Mouse (Mus musculus) heart, adult 2 months (tissue): ENCODE measurements around the gene Gga3. TPM values are rescaled to one million over a fixed set of nuclear protein-coding genes. Genes with fewer than 3 reads are reported as not detected.

ENCODE experiments used
- DNase-seq, 2 experiments: peaks; one replicate each; pipeline ENCODE4 v3.0.0; 2021
- H3K27ac ChIP-seq: fragments of 200-600 bp; 2 replicates; pipeline ENCODE4 v1.8.1; 2022
- H3K27me3 ChIP-seq: fragments of 200-500 bp; 2 replicates; pipeline ENCODE4 v1.6.1; 2012; ENCODE audit warnings: mild to moderate bottlenecking, low read length, inconsistent platforms, mixed read lengths; ENCODE audit not compliant: control insufficient read depth, insufficient read depth
- H3K36me3 ChIP-seq: fragments of 200-500 bp; 2 replicates; pipeline ENCODE4 v1.6.1; 2012; ENCODE audit warnings: low read length, inconsistent platforms; ENCODE audit not compliant: control insufficient read depth, insufficient read depth
- H3K4me1 ChIP-seq: fragments of 200-500 bp; 2 replicates; pipeline ENCODE4 v1.6.1; 2011; ENCODE audit warnings: low read length; ENCODE audit not compliant: control insufficient read depth, insufficient read depth
- H3K4me3 ChIP-seq: fragments of 200-600 bp; 2 replicates; pipeline ENCODE4 v1.8.1; 2022
- H3K79me2 ChIP-seq: fragments of 200-500 bp; replicated peaks from 2 replicates; pipeline ENCODE4 v1.6.1; 2012; ENCODE audit warnings: mild to moderate bottlenecking, inconsistent platforms, low read length, moderate library complexity, mixed read lengths; ENCODE audit not compliant: control insufficient read depth, insufficient read depth
- H3K9ac ChIP-seq: fragments of 200-500 bp; 2 replicates; pipeline ENCODE4 v1.6.1; 2012; ENCODE audit warnings: low read depth, mild to moderate bottlenecking, control low read depth, inconsistent platforms, low read length, mixed read lengths
- CTCF ChIP-seq: fragments of 200-600 bp; IDR thresholded peaks from 2 replicates; pipeline ENCODE4 v1.8.1; 2022; ENCODE audit warnings: antibody characterized with exemption, mild to moderate bottlenecking, moderate library complexity
- EP300 ChIP-seq: fragments of 200-500 bp; IDR thresholded peaks from 2 replicates; pipeline ENCODE4 v1.6.1; 2011; ENCODE audit warnings: low read depth, low read length, control low read depth; ENCODE audit not compliant: insufficient read depth
- POLR2A ChIP-seq: fragments of 200-500 bp; IDR thresholded peaks from 2 replicates; pipeline ENCODE4 v1.6.1; 2011; ENCODE audit warnings: mild to moderate bottlenecking, low read depth, low read length, control low read depth; ENCODE audit not compliant: insufficient read depth
- WGBS: fragments of 180-500 bp; shearing (Covaris S2); methylation state at CpG from one replicate; pipeline ENCODE4 v1.1.7; 2018; 5-methylcytosine and 5-hydroxymethylcytosine counted together
- intact Hi-C: fragments of 180-260 bp; cut with DNase I; formaldehyde crosslinking; loops from one replicate; pipeline ENCODE4 v1.15.1; 2025
- polyA plus RNA-seq: library from polyadenylated mRNA; depleted of rRNA; stranded (reverse); fragments of >200 nt; gene quantifications from 2 replicates; pipeline ENCODE4 v1.2.3, GENCODE M21; 2012
- total RNA-seq, 2 experiments: library from RNA; stranded (reverse); gene quantifications; 2 replicates each; pipeline ENCODE4 v1.2.3; 2021

Gene Gga3
- total and polyA plus RNA-seq, 3 experiments: 16.5 to 20.3 (median 17.1) TPM

DNA sequence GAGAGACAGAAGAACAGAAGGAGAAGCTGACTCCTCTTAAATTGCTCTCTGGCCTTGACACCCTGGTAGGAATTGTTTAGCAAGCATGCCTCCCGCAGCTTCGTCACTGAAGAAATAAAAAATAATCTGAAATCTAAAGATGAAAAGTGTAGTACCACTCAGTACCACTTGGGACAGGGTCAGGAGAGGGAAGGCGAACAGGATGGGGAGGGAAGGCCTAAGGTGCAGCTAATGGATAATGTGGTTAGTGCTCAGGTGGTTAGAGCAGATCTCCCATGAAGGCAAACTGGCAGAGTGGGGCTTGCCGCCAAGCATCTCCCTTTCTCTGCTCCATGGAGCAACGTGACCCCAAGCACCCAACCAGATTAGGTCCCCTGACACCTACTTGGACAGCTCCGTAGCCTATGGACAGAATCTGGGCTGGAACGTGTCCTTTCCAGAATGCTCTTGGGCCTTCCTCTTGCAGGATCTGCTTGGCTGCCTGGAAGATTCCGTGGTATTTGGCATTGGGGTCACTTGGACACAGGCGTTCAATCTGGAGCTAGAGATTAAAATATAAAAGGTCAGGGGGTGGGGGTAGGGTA, 19.7 kb upstream of the Gga3 start:
- no peak for DNase-seq
- Histone ChIP-seq H3K79me2 (no peaks in the 10 kb centered on the region; the same call in 1 of the 2 replicates), H3K4me1 (no peaks in the 10 kb centered on the region; the same call in 1 of the 2 replicates), H3K27ac (no peak overlapping the region), H3K36me3 (no peaks in the 10 kb centered on the region), H3K4me3 (no peak overlapping the region), H3K9ac (no peak overlapping the region), H3K27me3 (no peaks in the 10 kb centered on the region)
- intact Hi-C loops: no loop called here
- WGBS: 76% methylated on average over 9 of the region's 9 CpGs
- TF ChIP-seq POLR2A: no peak
- TF ChIP-seq CTCF: peak; percentile 53

DNA sequence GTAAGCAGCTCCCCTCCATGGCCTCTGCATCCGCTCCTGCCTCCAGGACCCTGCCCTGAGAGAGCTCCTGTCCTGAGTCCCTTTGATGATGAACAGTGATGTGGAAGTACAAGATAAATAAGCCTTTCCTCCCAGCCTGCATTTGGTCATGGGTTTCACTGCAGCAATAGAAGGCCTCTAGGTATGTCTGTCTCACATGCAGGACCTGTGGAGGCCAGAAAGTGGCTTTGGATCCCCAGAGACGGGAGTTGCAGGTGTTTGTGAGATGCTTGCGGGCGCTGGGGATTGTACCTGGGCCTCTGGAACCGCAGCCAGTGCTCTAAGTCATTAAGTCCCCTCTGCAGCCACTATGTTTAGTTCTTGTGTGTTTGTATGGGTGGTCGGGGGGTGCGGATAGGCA, 16.1 kb upstream of the Gga3 start:
- no peaks in the 10 kb centered on the region for H3K79me2 ChIP-seq
- H3K36me3 ChIP-seq: no peaks in the 10 kb centered on the region
- intact Hi-C loops: no loop called here
- H3K27ac ChIP-seq: no peak overlapping the region
- DNase-seq: no peak
- H3K9ac ChIP-seq: no peak overlapping the region
- no peak for TF ChIP-seq CTCF
- no peak for TF ChIP-seq POLR2A
- no peak overlapping the region for H3K4me3 ChIP-seq
- 99% methylated on average over 7 of the region's 7 CpGs for WGBS
- no peaks in the 10 kb centered on the region for H3K4me1 ChIP-seq
- no peaks in the 10 kb centered on the region for H3K27me3 ChIP-seq

DNA sequence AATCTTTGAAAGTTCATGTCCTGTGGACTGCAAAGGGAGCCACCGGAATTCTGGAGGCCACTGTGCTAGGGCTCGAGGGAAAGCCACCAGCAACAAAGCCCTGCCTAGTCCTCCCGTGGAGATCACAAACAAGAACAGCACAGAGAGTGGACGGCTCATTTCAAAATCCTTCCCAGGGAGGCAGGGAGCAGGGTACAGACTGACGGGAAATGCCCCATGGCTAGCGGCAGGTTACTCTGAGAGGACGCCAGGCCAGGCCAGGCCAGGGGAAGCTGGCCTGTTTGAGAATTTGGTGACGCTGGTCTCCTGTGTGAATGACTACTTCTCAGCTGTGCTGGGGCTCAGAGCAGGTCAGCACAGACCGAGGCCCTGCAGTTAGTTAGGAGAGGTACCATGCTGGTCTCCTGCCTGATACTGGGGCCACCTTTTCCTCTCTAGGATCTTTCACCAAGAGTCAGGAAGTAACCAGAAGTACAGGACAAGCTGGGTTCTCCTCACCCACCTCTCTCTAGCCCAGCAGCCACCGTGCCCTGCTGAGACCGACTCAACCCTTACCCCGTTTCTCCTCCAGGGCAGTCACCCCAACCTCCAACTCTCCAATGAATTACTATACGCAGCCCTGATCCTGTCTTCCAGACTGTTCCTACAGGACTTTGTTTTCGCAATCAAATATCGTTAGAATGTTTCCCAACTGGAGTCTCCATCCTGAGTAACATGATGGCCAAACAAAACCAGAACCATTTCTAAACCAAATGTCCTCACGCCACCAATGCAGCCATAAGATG, 15.1 kb upstream of the Gga3 start:
- H3K27ac ChIP-seq: no peak overlapping the region
- intact Hi-C loops: no loop called here
- DNase-seq: no peak
- 91% methylated on average over 16 of the region's 16 CpGs for whole genome bisulfite sequencing
- no peaks in the 10 kb centered on the region for H3K27me3 ChIP-seq
- H3K4me1 ChIP-seq: no peaks in the 10 kb centered on the region
- no peaks in the 10 kb centered on the region for H3K79me2 ChIP-seq
- H3K36me3 ChIP-seq: no peaks in the 10 kb centered on the region
- no peak overlapping the region for H3K4me3 ChIP-seq
- H3K9ac ChIP-seq: no peak overlapping the region
- no peak for TF ChIP-seq CTCF
- no peak for TF ChIP-seq EP300
- TF ChIP-seq POLR2A: no peak

GRCm38 (mm10) chr11:115618001-115618400, 14.2 kb upstream of the Gga3 start:
- Histone ChIP-seq H3K27me3 (no peaks in the 10 kb centered on the region), H3K36me3 (no peaks in the 10 kb centered on the region), H3K4me1 (peaks cover 3% of the 10 kb centered on the region), H3K4me3 (no peak overlapping the region), H3K9ac (no peak overlapping the region), H3K27ac (no peak overlapping the region), H3K79me2 (no peaks in the 10 kb centered on the region)
- 90% methylated on average over 2 of the region's 2 CpGs for WGBS
- intact Hi-C loops: no loop called here
- no peak for DNase-seq
- TF ChIP-seq CTCF (no peak), EP300 (no peak), POLR2A (no peak)

DNA sequence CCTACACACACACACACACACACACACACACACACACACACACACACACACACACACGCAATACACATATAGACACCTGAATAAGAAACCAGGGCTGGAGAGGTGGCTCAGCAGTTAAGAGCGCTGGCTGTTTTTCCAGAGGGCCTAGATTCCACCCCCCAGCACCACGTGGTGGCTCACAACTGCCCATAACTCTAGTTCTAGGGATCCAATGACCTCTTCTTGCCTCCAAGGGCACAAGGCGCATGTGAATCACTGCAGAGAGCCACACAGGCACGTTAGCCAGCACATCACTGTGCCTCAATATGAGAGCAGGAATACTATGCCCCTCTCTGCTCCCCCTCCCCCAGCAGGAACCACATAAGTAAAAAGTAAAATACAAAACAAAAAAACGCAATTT, 13.0 kb upstream of the Gga3 start:
- intact Hi-C loops: no loop called here
- DNase-seq: no peak
- TF ChIP-seq EP300 (no peak), POLR2A (no peak), CTCF (no peak)
- H3K79me2 ChIP-seq: no peaks in the 10 kb centered on the region
- no peak overlapping the region for H3K27ac ChIP-seq
- H3K27me3 ChIP-seq: no peaks in the 10 kb centered on the region
- peaks cover 3% of the 10 kb centered on the region for H3K4me1 ChIP-seq
- no peak overlapping the region for H3K4me3 ChIP-seq
- H3K9ac ChIP-seq: no peak overlapping the region
- WGBS: 82% methylated on average over 6 of the region's 6 CpGs
- H3K36me3 ChIP-seq: no peaks in the 10 kb centered on the region

DNA sequence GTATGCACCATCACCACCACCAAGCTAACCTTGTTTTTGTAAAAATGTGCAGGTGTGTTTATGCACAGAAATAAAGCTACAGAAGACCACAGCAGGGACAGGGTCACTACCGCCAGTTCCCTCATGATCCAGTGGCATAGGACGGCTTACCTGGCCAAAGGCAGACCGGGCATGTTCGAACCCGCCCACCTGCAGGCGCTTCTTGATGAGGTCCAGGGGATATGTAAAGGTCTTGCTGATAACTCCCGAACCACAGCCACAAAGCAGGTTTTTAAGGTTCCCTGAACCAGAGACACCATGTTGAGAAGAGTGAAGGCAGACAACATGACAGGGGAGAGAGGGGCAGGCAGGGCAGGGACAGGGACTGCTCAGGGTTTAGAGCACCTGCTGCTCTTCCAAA, 12.5 kb upstream of the Gga3 start:
- intact Hi-C loops: no loop called here
- Histone ChIP-seq H3K9ac (no peak overlapping the region), H3K79me2 (no peaks in the 10 kb centered on the region), H3K4me1 (peaks cover 5% of the 10 kb centered on the region), H3K36me3 (no peaks in the 10 kb centered on the region), H3K27ac (no peak overlapping the region), H3K27me3 (no peaks in the 10 kb centered on the region), H3K4me3 (no peak overlapping the region)
- no peak for DNase-seq
- TF ChIP-seq CTCF (no peak), EP300 (no peak), POLR2A (no peak)
- 93% methylated on average over 7 of the region's 7 CpGs for WGBS
